In the genomic region with DNA sequence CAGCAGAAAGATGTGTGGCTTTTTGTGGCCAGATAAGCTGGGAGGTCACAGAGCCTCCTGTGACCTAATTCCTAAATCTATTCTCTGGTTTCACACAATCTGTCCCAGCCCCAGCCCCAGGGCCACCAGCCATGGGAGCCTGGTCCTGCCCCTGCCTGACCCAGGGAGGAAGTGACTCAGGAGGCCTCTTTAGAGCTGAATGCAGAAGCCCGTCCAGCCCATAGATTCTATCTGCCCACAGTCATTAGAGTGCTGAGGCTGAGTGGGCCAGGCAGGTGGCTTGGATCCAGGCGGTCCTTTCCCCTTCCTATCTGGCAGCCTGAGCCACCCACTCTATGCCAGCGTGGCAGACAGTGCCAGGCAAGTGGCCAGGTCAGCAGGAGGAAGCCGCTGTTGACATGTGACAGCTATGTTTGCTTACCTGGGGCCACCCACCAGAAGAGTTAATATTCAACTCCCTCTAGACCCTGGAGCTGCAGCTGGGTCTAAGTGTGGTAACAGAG, we compare ENCODE assay signal across 8 mouse cellular contexts. TPM values are rescaled to one million over a fixed set of nuclear protein-coding genes. Genes with fewer than 3 reads are reported as not detected.
DNase-seq lines count a peak whose midpoint lies in the region; ATAC-seq and TF ChIP-seq lines count a peak whose summit lies in the region.

No protein-coding gene starts in this region.

- ATAC-seq in heart, embryonic 16.5 days (replicated peaks; ENCODE audit: extremely low read depth, insufficient read depth, low FRiP score), result peak; percentile 41; the same call in 1 of the 2 replicates
- peak; percentile 53 for ATAC-seq in liver, embryonic 11.5 days (replicated peaks; ENCODE audit: low FRiP score)
- no peak for ATAC-seq in forebrain, postnatal 0 days

- no peak overlapping the region for H3K4me2 ChIP-seq in heart, embryonic 16.5 days (ENCODE audit: low read depth, low read length)
- H3K4me2 ChIP-seq in liver, embryonic 11.5 days, result 0 out of 2 replicates have a peak overlapping the region, but pooled peaks have one; percentile 4
- H3K4me2 ChIP-seq in forebrain, postnatal 0 days (ENCODE audit: low read depth), result no peak overlapping the region

- H3K36me3 ChIP-seq in E14TG2a.4 (ENCODE audit: insufficient read depth, low read length), result 0 out of 2 replicates have a peak, but pooled peaks cover 4% of the 10 kb centered on the region
- H3K36me3 ChIP-seq in heart, embryonic 16.5 days (ENCODE audit: control insufficient read depth, insufficient read depth), result no peaks in the 10 kb centered on the region
- no peaks in the 10 kb centered on the region for H3K36me3 ChIP-seq in liver, embryonic 11.5 days (ENCODE audit: control insufficient read depth, insufficient read depth, low read length)
- no peaks in the 10 kb centered on the region for H3K36me3 ChIP-seq in forebrain, embryonic 10.5 days (replicated peaks)
- H3K36me3 ChIP-seq in forebrain, postnatal 0 days (ENCODE audit: insufficient read depth), result no peaks in the 10 kb centered on the region

- peak; percentile 92 for DNase-seq in brain, adult 2 months (ENCODE audit: low read depth, low spot score)
- peak; percentile 62 for DNase-seq in liver, embryonic 11.5 days (ENCODE audit: low spot score)
- DNase-seq in retina, adult 2 months (ENCODE audit: low read depth, low spot score), result peak; percentile 18
- DNase-seq in forebrain, embryonic 10.5 days (ENCODE audit: extremely low spot score, low spot score), result no peak
- no peak for DNase-seq in forebrain, postnatal 0 days
- no peak for DNase-seq in layer of hippocampus, adult 9-11 months

- 0 out of 2 replicates have a peak overlapping the region, but pooled peaks have one; percentile 20 for H3K4me3 ChIP-seq in E14TG2a.4 (replicated peaks; ENCODE audit: low read length)
- no peak overlapping the region for H3K4me3 ChIP-seq in heart, embryonic 16.5 days (ENCODE audit: low read length)
- H3K4me3 ChIP-seq in liver, embryonic 11.5 days (ENCODE audit: low read depth, low read length), result no peak overlapping the region
- H3K4me3 ChIP-seq in forebrain, embryonic 10.5 days, result no peak overlapping the region
- H3K4me3 ChIP-seq in forebrain, postnatal 0 days (ENCODE audit: low read depth, low read length), result no peak overlapping the region

- no peak overlapping the region for H3K9ac ChIP-seq in heart, embryonic 16.5 days (ENCODE audit: low read length)
- peak overlapping the region; percentile 39; the same call in 1 of the 2 replicates for H3K9ac ChIP-seq in liver, embryonic 11.5 days (ENCODE audit: low read depth, low read length)
- no peak overlapping the region for H3K9ac ChIP-seq in forebrain, postnatal 0 days

- WGBS in heart, embryonic 16.5 days, result 38% methylated on average over 4 of the region's 4 CpGs
- WGBS in liver, embryonic 11.5 days, result 41% methylated on average over 4 of the region's 4 CpGs
- WGBS in forebrain, embryonic 10.5 days, result 83% methylated on average over 4 of the region's 4 CpGs
- 65% methylated on average over 4 of the region's 4 CpGs for WGBS in forebrain, postnatal 0 days

- peaks cover 24% of the 10 kb centered on the region for H3K4me1 ChIP-seq in E14TG2a.4 (replicated peaks; ENCODE audit: low read depth, low read length)
- H3K4me1 ChIP-seq in heart, embryonic 16.5 days (ENCODE audit: control insufficient read depth, insufficient read depth, low read length), result peaks cover 4% of the 10 kb centered on the region; the same call in 1 of the 2 replicates
- H3K4me1 ChIP-seq in liver, embryonic 11.5 days (replicated peaks; ENCODE audit: control insufficient read depth, insufficient read depth, low read length), result peaks cover 11% of the 10 kb centered on the region
- no peaks in the 10 kb centered on the region for H3K4me1 ChIP-seq in forebrain, embryonic 10.5 days
- H3K4me1 ChIP-seq in forebrain, postnatal 0 days (ENCODE audit: insufficient read depth), result no peaks in the 10 kb centered on the region

- no peaks in the 10 kb centered on the region for H3K27me3 ChIP-seq in E14TG2a.4 (ENCODE audit: insufficient read depth, low read length)
- H3K27me3 ChIP-seq in heart, embryonic 16.5 days (ENCODE audit: control insufficient read depth, insufficient read depth, low read length), result no peaks in the 10 kb centered on the region
- no peaks in the 10 kb centered on the region for H3K27me3 ChIP-seq in liver, embryonic 11.5 days (replicated peaks; ENCODE audit: control insufficient read depth, insufficient read depth, low read length)
- H3K27me3 ChIP-seq in forebrain, embryonic 10.5 days (ENCODE audit: poor library complexity, severe bottlenecking), result no peaks in the 10 kb centered on the region
- H3K27me3 ChIP-seq in forebrain, postnatal 0 days (ENCODE audit: insufficient read depth, low read length), result no peaks in the 10 kb centered on the region

- H3K27ac ChIP-seq in heart, embryonic 16.5 days (ENCODE audit: low read length), result no peak overlapping the region
- peak overlapping the region; percentile 75 for H3K27ac ChIP-seq in liver, embryonic 11.5 days (ENCODE audit: low read depth, low read length)
- no peak overlapping the region for H3K27ac ChIP-seq in forebrain, embryonic 10.5 days
- no peak overlapping the region for H3K27ac ChIP-seq in forebrain, postnatal 0 days (ENCODE audit: low read depth, low read length)

- H3K9me3 ChIP-seq in E14TG2a.4 (ENCODE audit: low read length), result no peaks in the 10 kb centered on the region
- H3K9me3 ChIP-seq in heart, embryonic 16.5 days (replicated peaks; ENCODE audit: control insufficient read depth, low read length), result no peaks in the 10 kb centered on the region
- H3K9me3 ChIP-seq in liver, embryonic 11.5 days (ENCODE audit: control insufficient read depth, low read length), result no peaks in the 10 kb centered on the region
- no peaks in the 10 kb centered on the region for H3K9me3 ChIP-seq in forebrain, embryonic 10.5 days
- no peaks in the 10 kb centered on the region for H3K9me3 ChIP-seq in forebrain, postnatal 0 days (ENCODE audit: low read length)

- no peak for TF ChIP-seq CTCF in E14TG2a.4 (conservative IDR thresholded peaks at IDR 0.05; ENCODE audit: low read length)
- TF ChIP-seq CTCF in forebrain, postnatal 0 days (IDR thresholded peaks at IDR 0.05; ENCODE audit: low read depth), result no peak

RNA-seq across cellular contexts. Expression of a gene that starts 18.7 kb away (rescaled TPM):
- 24.1 and 30.6 TPM in 2 replicates for polyA plus RNA-seq in heart, embryonic 16.5 days (2015; fragmentation: Nextera tagmentation; extraction: Ambion mirVana)
- 35.4 and 37.5 TPM in 2 replicates for polyA plus RNA-seq in liver, embryonic 11.5 days (2014; fragmentation: Nextera tagmentation; extraction: Ambion mirVana)
- 52.3 and 54.3 TPM in 2 replicates for polyA plus RNA-seq in forebrain, embryonic 10.5 days (2016; fragmentation: Nextera tagmentation; extraction: Ambion mirVana)
- total RNA-seq in forebrain, postnatal 0 days (2014; rRNA removed), result 67.0 and 69.4 TPM in 2 replicates
- polyA plus RNA-seq in forebrain, postnatal 0 days (2015; fragmentation: Nextera tagmentation; extraction: Ambion mirVana), result 49.4 and 53.9 TPM in 2 replicates

Comparison
In these comparisons a context has a peak if more than half of its experiments do, and no peak if none do; other contexts are left out.
1. DNase-seq: peak in brain, adult 2 months (single experiment), liver, embryonic 11.5 days (single experiment) and retina, adult 2 months (single experiment); none in forebrain, embryonic 10.5 days (single experiment), forebrain, postnatal 0 days (single experiment) and layer of hippocampus, adult 9-11 months (single experiment).